Mouse (Mus musculus) hindbrain, embryonic 12.5 days (tissue): ENCODE results near the gene Rab3il1. TPM values are rescaled to one million over a fixed set of nuclear protein-coding genes. Genes with fewer than 3 reads are reported as not detected.
"Not testable (repeated sequence)": the region's sequence is repeated elsewhere in the genome, so short reads cannot be mapped to it uniquely, and the experiment has no call there.

Experiments used
- ATAC-seq: fragments of 200-750 bp; cut with Nextera tagmentation; 2 replicates; pipeline ENCODE4 v1.8.0; 2017; ENCODE audit warnings: moderate TSS enrichment; ENCODE audit not compliant: low FRiP score
- H3K27ac ChIP-seq: fragments of 300-500 bp; sonication (generic); 2 replicates; pipeline ENCODE4 v1.5.1; 2016; ENCODE audit warnings: mild to moderate bottlenecking
- H3K27me3 ChIP-seq: fragments of 300-500 bp; sonication (generic); 2 replicates; pipeline ENCODE4 v1.6.1; 2016; ENCODE audit warnings: mild to moderate bottlenecking
- H3K36me3 ChIP-seq: fragments of 300-500 bp; sonication (generic); 2 replicates; pipeline ENCODE4 v1.6.1; 2016; ENCODE audit warnings: mild to moderate bottlenecking
- H3K4me1 ChIP-seq: fragments of 300-500 bp; sonication (generic); 2 replicates; pipeline ENCODE4 v1.6.1; 2016
- H3K4me2 ChIP-seq: fragments of 300-500 bp; sonication (generic); replicated peaks from 2 replicates; pipeline ENCODE4 v1.6.1; 2016; ENCODE audit warnings: mild to moderate bottlenecking
- H3K4me3 ChIP-seq: fragments of 300-500 bp; sonication (generic); 2 replicates; pipeline ENCODE4 v1.5.1; 2016; ENCODE audit warnings: mild to moderate bottlenecking
- H3K9ac ChIP-seq: fragments of 300-500 bp; sonication (generic); 2 replicates; pipeline ENCODE4 v1.6.1; 2016; ENCODE audit warnings: mild to moderate bottlenecking, moderate library complexity
- H3K9me3 ChIP-seq: fragments of 300-500 bp; sonication (generic); replicated peaks from 2 replicates; pipeline ENCODE4 v1.6.1; 2016; ENCODE audit warnings: mild to moderate bottlenecking
- WGBS: fragments of 180-500 bp; shearing (Covaris S2); methylation state at CpG from one replicate; pipeline ENCODE4 v1.1.7; 2016; 5-methylcytosine and 5-hydroxymethylcytosine counted together
- polyA plus RNA-seq: library from polyadenylated mRNA; unstranded; fragments of >200 nt; fragmentation: Nextera tagmentation; extraction: Ambion mirVana; gene quantifications from 2 replicates; pipeline ENCODE4 v1.2.1, GENCODE M21; 2016

Rab3il1 gene
- polyA plus RNA-seq, 1 experiment from 2014 or later: 35.4 TPM

DNA sequence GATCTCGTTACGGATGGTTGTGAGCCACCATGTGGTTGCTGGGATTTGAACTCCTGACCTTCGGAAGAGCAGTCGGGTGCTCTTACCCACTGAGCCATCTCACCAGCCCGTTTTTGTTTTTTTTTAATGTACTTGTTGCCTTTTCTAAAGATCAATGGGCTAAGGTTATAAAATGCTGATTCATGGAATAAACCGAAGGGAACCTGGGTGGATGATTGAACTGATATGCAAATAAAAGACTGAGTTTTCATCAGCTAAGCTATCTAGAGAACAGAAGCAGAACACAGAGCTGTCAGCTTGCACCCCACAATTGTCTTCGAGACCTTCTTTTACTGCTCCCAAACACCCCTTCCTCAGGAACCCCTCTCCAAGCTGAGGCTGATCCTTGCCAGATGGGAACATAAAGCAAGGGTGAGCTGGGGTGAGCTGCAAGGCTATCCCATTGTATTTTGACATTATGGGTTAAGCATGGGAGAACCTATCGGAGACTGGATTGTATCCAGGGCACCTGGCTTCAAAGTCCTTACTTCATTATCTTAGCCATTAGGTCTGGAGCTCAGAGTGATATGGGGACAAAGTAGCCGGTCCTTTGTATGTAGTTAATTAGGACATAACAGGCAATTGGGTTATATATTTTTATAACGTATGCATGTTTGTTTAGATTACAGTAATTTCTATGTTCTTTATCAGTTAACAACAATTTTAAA, 33.2 kb upstream of the Rab3il1 start:
- Histone ChIP-seq H3K9ac (no peak overlapping the region), H3K4me1 (0 out of 2 replicates have a peak, but pooled peaks cover 3% of the 10 kb centered on the region), H3K36me3 (no peaks in the 10 kb centered on the region), H3K4me2 (no peak overlapping the region), H3K4me3 (no peak overlapping the region), H3K27me3 (no peaks in the 10 kb centered on the region), H3K27ac (no peak overlapping the region), H3K9me3 (no peaks in the 10 kb centered on the region)
- 83% methylated on average over 10 of the region's 10 CpGs for WGBS
- no peak for ATAC-seq

DNA sequence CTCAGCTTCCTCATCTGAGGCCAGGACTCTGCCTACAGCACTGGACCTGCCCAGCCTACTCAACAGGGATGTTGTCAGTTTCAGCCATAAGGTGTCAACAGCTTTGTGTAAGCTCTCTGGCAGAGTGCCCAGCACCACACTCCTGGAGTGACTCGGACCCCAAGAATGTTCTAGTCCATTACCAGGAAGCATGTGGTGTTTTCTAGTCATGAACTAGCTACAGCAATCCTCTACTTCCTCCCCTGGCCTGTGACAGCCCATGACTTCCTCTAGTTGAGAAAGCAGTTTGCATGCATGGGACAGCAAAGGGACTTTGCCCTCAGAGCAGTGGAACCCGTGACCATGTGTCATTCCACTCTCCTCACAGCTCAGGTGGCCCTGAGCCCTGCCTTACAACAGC, 26.6 kb upstream of the Rab3il1 start:
- H3K4me2 ChIP-seq, H3K4me3 ChIP-seq, H3K36me3 ChIP-seq, H3K9ac ChIP-seq, ATAC-seq, H3K9me3 ChIP-seq, H3K4me1 ChIP-seq, H3K27ac ChIP-seq, H3K27me3 ChIP-seq: not testable (repeated sequence)
- WGBS: 65% methylated on average over 2 of the region's 2 CpGs

DNA sequence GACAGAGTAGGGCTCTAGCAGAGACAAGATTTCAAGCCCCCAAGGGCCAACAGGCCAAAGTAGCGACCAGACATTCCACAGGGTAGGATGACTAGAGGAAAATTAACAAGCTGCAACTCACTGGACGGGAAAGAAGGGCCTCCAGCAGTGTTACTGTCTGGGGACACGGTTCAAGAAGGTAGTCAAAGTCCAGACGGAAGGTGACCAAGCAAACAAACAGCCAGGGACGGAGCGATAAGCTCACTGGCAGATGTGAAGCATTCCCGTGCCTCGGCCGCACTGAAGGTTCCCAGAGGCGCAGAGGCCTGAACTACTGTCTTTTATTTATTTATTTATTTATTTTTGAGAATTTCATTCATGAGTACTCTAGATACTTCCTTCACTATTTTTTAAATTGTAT, 24.4 kb upstream of the Rab3il1 start:
- Histone ChIP-seq H3K4me1 (peaks cover 7% of the 10 kb centered on the region), H3K36me3 (no peaks in the 10 kb centered on the region), H3K4me2 (no peak overlapping the region), H3K4me3 (no peak overlapping the region), H3K9me3 (no peaks in the 10 kb centered on the region), H3K27me3 (no peaks in the 10 kb centered on the region), H3K9ac (no peak overlapping the region), H3K27ac (no peak overlapping the region)
- WGBS: 86% methylated on average over 10 of the region's 10 CpGs
- no peak for ATAC-seq

DNA sequence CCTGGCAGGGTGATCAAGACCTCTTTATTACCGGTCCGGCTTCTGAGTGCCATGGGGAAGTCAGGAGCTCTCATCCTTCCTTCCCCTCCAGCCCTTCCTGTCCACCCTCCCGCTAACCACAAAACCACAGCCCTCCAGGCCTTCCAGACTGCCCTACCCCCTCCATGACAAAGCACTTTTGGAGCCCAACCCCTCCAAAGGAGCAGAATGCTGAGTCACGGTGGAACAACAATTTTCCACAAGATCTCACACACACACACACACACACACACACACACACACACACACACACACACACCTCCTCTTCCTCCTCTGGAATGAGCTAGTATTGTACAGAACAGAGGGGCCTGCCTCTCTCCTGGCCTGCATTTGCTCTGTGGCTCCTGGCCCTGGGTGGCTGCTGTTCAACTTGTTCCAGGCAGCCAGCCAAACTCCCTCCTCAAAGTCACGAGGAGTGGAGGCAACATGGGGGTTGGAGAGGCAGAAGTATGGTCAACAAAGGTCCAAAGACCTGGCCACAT, 23.0 kb upstream of the Rab3il1 start:
- no peaks in the 10 kb centered on the region for H3K27me3 ChIP-seq
- no peak overlapping the region for H3K9ac ChIP-seq
- WGBS: 59% methylated on average over 5 of the region's 5 CpGs
- no peak overlapping the region for H3K4me3 ChIP-seq
- no peaks in the 10 kb centered on the region for H3K36me3 ChIP-seq
- no peaks in the 10 kb centered on the region for H3K9me3 ChIP-seq
- no peak overlapping the region for H3K4me2 ChIP-seq
- H3K27ac ChIP-seq: no peak overlapping the region
- peaks cover 9% of the 10 kb centered on the region for H3K4me1 ChIP-seq
- ATAC-seq: no peak

DNA sequence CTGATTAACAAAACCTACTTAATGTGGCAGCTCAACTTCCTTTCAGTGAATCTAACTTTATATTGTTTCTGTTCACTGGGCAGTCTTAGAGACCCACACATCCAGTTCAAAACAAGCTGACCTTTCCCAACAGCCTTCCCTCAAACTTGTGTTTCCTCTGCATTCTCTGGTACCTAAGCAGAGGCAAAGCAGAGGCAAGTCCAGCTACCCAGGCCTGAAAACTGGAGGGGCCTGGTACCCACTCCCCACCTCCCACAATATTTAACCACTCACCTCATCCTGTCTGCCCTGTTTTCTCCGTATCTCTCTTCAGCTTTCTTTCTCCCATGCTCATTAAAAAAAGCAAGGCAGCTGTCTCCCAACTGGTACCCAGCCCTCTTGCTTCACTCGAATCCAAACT, 22.3 kb upstream of the Rab3il1 start:
- Histone ChIP-seq H3K27ac (no peak overlapping the region), H3K4me2 (no peak overlapping the region), H3K36me3 (peaks cover 3% of the 10 kb centered on the region), H3K27me3 (no peaks in the 10 kb centered on the region), H3K4me1 (peaks cover 16% of the 10 kb centered on the region), H3K9me3 (no peaks in the 10 kb centered on the region), H3K9ac (no peak overlapping the region), H3K4me3 (no peak overlapping the region)
- WGBS: 83% methylated on average over 2 of the region's 2 CpGs
- no peak for ATAC-seq

DNA sequence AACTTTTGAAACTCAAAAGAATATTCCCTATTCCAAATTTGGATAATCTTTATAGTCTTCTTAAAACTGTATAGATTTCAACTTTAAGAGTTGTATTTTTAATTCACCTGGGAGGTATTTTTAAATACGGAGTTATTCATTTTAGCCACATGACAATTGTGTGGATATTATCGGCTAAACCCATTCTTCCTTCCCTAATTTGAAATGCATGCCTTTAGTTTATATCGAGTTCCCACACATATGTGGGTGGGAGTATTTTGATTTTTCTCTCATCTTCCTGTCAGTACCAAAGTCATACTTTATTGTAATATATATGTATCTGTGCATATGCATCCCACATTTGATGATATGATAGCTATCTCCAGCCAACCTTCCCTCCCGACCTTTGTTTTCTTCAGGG, 21.2 kb upstream of the Rab3il1 start, which contains the start of gene Fth1:
Fth1 (plus strand) TSS at position 341 of the 400 bp plus-strand sequence.
- Histone ChIP-seq H3K4me2 (peak within 1 kb of the TSS; percentile 75; the same call in 1 of the 2 replicates), H3K27ac (no peak within 1 kb of the TSS), H3K4me3 (no peak within 1 kb of the TSS), H3K36me3 (peaks cover 14% of the 10 kb centered on the region), H3K4me1 (peaks cover 17% of the 10 kb centered on the region), H3K9me3 (no peaks in the 10 kb centered on the region), H3K9ac (no peak within 1 kb of the TSS), H3K27me3 (no peaks in the 10 kb centered on the region)
- ATAC-seq: no peak
- WGBS: 89% methylated on average over 4 of the region's 4 CpGs

DNA sequence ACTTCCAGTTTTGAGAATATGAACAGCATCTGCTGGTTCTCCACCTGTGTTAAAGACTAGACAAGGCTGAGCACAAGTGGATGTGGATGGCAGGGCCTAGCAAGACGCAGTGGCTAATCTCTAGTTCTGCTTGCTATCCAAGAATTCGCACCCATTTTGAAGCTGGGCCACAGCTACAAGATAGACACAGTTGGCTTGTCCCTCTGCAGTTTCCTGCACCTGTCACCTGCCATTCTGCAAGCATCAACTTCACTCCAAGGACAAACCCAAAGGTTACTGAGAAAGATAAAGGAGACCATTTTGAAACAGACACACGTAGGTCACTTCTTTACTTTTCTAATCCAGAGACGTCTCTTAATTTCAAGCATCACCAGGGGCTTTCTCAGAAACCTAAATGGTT, 19.8 kb upstream of the Rab3il1 start:
- H3K4me1 ChIP-seq: peaks cover 17% of the 10 kb centered on the region
- peaks cover 24% of the 10 kb centered on the region for H3K36me3 ChIP-seq
- peak overlapping the region; percentile 75 for H3K4me2 ChIP-seq
- no peak for ATAC-seq
- peak overlapping the region; percentile 92; the same call in 1 of the 2 replicates for H3K27ac ChIP-seq
- H3K9ac ChIP-seq: peak overlapping the region; percentile 88
- 76% methylated on average over 4 of the region's 4 CpGs for WGBS
- peak overlapping the region; percentile 80 for H3K4me3 ChIP-seq
- no peaks in the 10 kb centered on the region for H3K27me3 ChIP-seq
- no peaks in the 10 kb centered on the region for H3K9me3 ChIP-seq

DNA sequence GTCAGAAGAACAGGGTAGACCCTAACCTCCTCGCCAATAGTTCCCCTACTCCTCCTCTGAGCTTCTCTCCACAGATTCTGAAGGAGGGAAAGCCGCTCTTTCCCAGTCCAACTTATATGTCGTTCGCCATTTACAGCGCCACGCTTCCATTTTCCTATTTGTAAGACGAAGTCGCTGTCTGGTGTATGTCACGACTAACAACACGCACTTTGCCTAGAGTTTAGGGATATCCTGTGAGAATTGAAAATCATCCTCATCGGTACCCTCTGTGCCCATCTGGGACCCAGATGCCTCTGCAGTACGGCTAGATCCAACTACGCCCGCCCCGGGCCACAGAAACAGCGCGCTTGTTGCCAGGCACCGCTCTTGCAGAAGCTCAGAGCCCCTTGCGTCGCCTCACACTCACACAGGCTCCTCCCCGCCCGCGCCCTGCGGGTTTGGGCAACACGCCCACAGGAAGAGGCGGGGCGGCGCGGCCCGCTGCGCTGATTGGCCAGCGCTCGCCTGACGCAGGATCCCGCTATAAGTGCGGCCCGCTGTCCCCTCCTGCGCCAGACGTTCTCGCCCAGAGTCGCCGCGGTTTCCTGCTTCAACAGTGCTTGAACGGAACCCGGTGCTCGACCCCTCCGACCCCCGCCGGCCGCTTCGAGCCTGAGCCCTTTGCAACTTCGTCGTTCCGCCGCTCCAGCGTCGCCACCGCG, 19.2 kb upstream of the Rab3il1 start:
- peaks cover 24% of the 10 kb centered on the region for H3K36me3 ChIP-seq
- peak; percentile 99 for ATAC-seq
- H3K27me3 ChIP-seq: no peaks in the 10 kb centered on the region
- WGBS: 1% methylated on average over 59 of the region's 59 CpGs
- peak overlapping the region; percentile 92 for H3K27ac ChIP-seq
- peak overlapping the region; percentile 88 for H3K9ac ChIP-seq
- H3K4me2 ChIP-seq: peak overlapping the region; percentile 75
- H3K9me3 ChIP-seq: no peaks in the 10 kb centered on the region
- H3K4me1 ChIP-seq: peaks cover 17% of the 10 kb centered on the region
- H3K4me3 ChIP-seq: peak overlapping the region; percentile 80

DNA sequence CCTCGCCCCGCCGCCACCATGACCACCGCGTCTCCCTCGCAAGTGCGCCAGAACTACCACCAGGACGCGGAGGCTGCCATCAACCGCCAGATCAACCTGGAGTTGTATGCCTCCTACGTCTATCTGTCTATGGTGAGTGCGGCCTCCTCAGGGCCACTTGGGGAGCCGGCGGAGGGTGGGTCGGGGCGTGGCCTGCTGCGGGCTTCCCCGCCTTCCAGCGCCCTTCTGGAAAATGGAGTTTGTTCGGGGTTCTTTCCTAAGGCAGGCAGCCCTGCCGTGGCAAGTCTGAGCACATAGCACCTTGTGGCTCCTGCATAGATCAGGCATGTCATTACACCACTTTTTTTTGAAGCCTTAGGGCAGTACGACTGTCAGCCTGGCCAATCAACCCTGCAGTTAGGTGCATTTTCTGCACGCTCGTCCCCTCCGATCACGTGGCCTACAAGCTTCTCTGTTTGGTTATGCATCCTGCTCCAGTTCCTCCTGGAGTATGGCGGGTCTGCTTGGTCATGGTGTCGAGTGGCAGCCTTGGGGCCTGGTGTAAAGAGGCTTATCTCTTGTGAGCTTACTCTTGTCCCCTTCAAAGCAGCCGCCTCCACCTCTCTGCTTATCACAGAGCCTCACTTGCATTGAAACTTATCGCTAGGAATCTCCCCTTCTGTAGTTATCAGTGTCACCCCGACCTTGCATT, 18.5 kb upstream of the Rab3il1 start:
- Histone ChIP-seq H3K27me3 (no peaks in the 10 kb centered on the region), H3K9ac (peak overlapping the region; percentile 88), H3K27ac (peak overlapping the region; percentile 92), H3K9me3 (no peaks in the 10 kb centered on the region), H3K4me2 (peak overlapping the region; percentile 75), H3K4me3 (peak overlapping the region; percentile 80), H3K4me1 (peaks cover 17% of the 10 kb centered on the region), H3K36me3 (peaks cover 24% of the 10 kb centered on the region)
- 1% methylated on average over 31 of the region's 31 CpGs for WGBS
- ATAC-seq: peak; percentile 83

DNA sequence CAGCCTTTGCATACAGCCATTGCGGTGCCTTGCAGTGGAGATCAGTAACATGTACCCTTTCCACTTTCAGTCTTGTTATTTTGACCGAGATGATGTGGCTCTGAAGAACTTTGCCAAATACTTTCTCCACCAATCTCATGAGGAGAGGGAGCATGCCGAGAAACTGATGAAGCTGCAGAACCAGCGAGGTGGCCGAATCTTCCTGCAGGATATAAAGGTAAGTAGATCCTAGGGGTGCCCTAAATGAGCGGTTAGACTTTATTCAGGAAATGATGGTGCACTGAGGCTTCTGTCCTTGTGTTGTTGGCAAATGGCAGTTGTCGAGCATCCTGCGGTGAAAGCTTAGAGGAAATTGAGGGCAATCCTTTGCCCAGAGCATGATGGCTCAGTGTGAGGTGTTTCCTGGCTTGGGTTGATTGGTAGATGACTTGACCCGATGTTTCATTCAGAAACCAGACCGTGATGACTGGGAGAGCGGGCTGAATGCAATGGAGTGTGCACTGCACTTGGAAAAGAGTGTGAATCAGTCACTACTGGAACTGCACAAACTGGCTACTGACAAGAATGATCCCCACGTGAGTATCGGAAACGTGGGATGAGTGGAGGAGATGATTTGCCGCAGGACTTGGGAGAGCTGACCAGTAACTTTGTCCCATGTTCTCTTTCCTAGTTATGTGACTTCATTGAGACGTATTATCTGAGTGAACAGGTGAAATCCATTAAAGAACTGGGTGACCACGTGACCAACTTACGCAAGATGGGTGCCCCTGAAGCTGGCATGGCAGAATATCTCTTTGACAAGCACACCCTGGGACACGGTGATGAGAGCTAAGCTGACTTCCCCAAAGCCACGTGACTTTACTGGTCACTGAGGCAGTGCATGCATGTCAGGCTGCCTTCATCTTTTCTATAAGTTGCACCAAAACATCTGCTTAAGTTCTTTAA, 17.1 kb upstream of the Rab3il1 start:
- Histone ChIP-seq H3K36me3 (peaks cover 24% of the 10 kb centered on the region), H3K27me3 (no peaks in the 10 kb centered on the region), H3K27ac (no peak overlapping the region), H3K4me2 (peak overlapping the region; percentile 75), H3K4me3 (peak overlapping the region; percentile 80), H3K9ac (no peak overlapping the region; the same call in 1 of the 2 replicates), H3K4me1 (peaks cover 17% of the 10 kb centered on the region), H3K9me3 (no peaks in the 10 kb centered on the region)
- 93% methylated on average over 20 of the region's 20 CpGs for WGBS
- no peak for ATAC-seq

DNA sequence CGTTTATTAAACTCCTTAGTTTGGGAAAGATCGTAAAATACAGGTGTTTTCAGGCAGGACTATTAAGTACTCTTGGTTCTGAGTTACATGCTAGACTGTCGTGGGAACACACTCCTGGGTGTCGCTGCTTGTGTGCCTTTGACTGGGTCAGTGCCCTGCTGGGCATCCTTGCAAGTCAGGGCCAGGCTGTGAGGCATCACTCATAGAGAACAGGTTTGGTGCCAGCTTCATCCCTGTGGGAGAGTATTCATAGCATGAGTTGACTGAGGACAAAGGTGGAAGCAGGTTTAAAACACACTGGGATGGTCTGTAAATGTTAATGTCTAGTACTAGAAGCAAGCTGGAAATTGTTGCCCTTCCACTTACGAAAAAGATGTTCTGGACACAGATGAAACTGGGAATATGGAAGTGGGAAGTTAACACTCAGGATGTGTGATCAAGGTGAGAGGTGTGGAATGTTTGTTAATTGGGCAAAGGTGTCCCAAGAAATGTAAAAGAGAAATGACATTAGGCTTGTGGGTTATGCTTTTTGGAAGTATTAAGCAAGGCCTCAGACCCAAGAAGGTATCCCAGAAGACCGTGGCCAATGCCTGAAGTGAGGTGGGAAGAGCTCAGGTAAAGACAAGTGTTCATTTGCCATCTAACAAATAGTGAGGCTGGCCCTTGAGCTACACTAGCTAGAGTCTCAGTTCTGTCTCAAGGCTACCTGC, 16.1 kb upstream of the Rab3il1 start:
- Histone ChIP-seq H3K27me3 (no peaks in the 10 kb centered on the region), H3K4me1 (peaks cover 17% of the 10 kb centered on the region), H3K9ac (no peak overlapping the region), H3K27ac (no peak overlapping the region), H3K4me2 (no peak overlapping the region), H3K9me3 (no peaks in the 10 kb centered on the region), H3K4me3 (no peak overlapping the region), H3K36me3 (peaks cover 24% of the 10 kb centered on the region)
- WGBS: 91% methylated on average over 6 of the region's 6 CpGs
- ATAC-seq: no peak
